Mouse (Mus musculus) brain, embryonic 14.5 days (tissue): ENCODE results near the gene Zfp580.
"Not testable (repeated sequence)": the region's sequence is repeated elsewhere in the genome, so short reads cannot be mapped to it uniquely, and the experiment has no call there.

ENCODE experiments used
- CTCF ChIP-seq: fragments of 200-500 bp; IDR thresholded peaks from 2 replicates; pipeline ENCODE4 v1.5.1; 2012; ENCODE audit warnings: inconsistent platforms, mild to moderate bottlenecking, moderate library complexity, borderline replicate concordance; ENCODE audit not compliant: insufficient read depth, insufficient read length; ENCODE audit errors: extremely low read depth
- POLR2A ChIP-seq: fragments of 200-500 bp; IDR thresholded peaks from 2 replicates; pipeline ENCODE4 v1.6.1; 2012; ENCODE audit warnings: mild to moderate bottlenecking, inconsistent platforms, borderline replicate concordance; ENCODE audit not compliant: poor library complexity, insufficient read depth, insufficient read length, severe bottlenecking; ENCODE audit errors: extremely low read depth

DNA sequence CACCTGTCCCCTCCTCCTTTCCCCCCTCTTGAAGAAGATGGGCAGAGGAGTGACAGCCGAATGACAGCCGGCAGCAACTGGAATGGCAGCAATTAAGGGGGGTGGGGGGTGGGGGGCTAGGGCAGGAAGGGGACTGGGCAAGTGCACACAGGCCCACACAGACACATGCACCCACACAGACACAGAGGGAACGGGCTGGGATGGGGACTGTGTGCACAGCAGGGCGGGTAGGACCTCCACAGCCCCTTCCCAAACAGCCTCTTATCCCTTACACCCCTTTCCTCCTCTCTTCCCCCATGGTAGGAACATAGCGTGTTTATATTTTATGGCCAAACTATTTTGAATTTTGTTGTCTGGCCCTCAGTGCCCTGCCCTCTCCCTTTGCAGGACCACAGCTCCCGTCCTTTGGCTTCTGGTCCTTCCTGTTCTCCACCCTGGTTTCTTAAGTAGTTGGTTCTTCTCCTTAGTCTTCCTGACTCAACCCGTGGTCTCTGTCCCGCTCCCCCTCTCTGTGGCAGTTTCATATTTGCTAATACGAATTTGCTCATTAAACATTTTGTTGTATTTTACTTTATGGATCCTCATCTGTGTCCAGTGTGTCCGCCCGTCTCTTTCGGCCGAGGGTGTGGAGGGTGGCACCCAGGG, 28.1 kb downstream of the Zfp580 start:
- TF ChIP-seq CTCF, POLR2A: not testable (repeated sequence)
